Mouse (Mus musculus) bone marrow, adult 2 months (tissue): ENCODE data around the gene Spata13. TPM values are rescaled to one million over a fixed set of nuclear protein-coding genes. Genes with fewer than 3 reads are reported as not detected.
A peak's percentile ranks its signal among the peaks of the same experiment; 100 is the strongest.

Experiments used
- H3K27ac ChIP-seq: fragments of 200-500 bp; 2 replicates; pipeline ENCODE4 v1.5.1; 2012; ENCODE audit warnings: low read depth, mild to moderate bottlenecking, control low read depth, inconsistent platforms, low read length; ENCODE audit not compliant: control insufficient read depth, poor library complexity, insufficient read depth
- H3K4me1 ChIP-seq: fragments of 200-500 bp; 2 replicates; pipeline ENCODE4 v1.6.1; 2011; ENCODE audit warnings: low read length; ENCODE audit not compliant: control insufficient read depth, insufficient read depth
- H3K4me3 ChIP-seq: fragments of 200-500 bp; replicated peaks from 2 replicates; pipeline ENCODE3; 2011; ENCODE audit warnings: mild to moderate bottlenecking, low read depth, low read length, control low read depth; ENCODE audit not compliant: control insufficient read depth
- CTCF ChIP-seq: fragments of 200-500 bp; IDR thresholded peaks from 2 replicates; pipeline ENCODE4 v1.5.1; 2011; ENCODE audit warnings: low read length, control low read depth; ENCODE audit not compliant: control insufficient read depth, insufficient read depth
- POLR2A ChIP-seq: fragments of 200-500 bp; IDR thresholded peaks from 2 replicates; pipeline ENCODE4 v1.6.1; 2011; ENCODE audit warnings: low read depth, mild to moderate bottlenecking, control low read depth, low read length, borderline replicate concordance; ENCODE audit not compliant: control insufficient read depth
- WGBS: fragments of 180-500 bp; shearing (Covaris S2); methylation state at CpG from one replicate; pipeline ENCODE4 v1.1.7; 2018; 5-methylcytosine and 5-hydroxymethylcytosine counted together
- polyA plus RNA-seq: library from polyadenylated mRNA; stranded (reverse); fragments of >200 nt; gene quantifications from 2 replicates; pipeline ENCODE4 v1.2.4, GENCODE M21; 2011; ENCODE audit warnings: low replicate concordance; ENCODE audit not compliant: missing spikeins, insufficient read depth, insufficient read length

Gene Spata13
- polyA plus RNA-seq, 1 experiment = 14.4 TPM

DNA sequence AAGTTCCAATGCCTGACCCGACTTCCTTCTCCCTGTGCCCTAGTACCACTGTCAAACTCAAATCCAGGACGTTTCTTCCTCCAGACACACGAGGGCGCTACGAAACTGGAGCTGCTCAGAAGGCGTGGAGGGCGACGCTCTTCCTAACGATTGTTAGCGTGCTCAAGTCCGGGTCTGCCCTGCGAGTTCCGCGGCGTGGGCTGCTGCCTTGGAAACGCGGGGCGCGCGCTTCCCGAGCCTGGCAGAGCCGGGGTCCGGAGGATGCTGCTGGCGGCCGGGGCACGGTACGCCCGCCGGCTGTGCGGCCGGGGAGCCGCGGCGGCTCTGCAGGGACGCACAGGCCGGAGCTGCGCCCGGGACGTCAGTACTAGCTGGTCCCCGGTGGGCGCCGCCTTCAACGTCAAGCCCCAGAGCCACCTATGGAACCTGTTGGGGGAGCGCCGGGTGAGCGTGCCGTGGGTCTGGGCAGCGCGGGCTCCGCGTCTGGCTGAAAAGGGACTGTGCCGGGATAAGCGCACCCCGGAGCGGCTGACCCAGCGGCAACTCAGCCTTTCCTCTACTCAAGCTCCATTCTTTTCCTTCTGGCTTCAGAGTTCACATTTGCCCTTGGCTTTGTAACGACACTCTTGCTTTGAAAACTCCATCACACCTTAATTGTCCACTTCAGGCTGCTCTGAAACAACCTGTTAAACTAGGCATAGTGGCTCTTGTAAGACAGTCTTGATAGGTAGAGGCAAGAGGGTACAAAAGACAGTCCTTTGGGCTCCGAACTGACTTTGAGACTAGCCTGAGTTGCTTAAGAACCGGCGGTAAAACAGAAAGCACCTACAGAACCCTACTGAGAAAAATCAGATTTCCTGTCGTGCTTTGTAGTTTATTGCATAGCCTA, 150.9 kb downstream of the Spata13 start, which contains the start of gene Mipep:
TSS of gene Mipep (plus strand) at position 147 of the 889 bp plus-strand sequence.
- TF ChIP-seq POLR2A (peak; percentile 25; the same call in 1 of the 2 replicates), CTCF (peak; percentile 97)
- peaks cover 6% of the 10 kb centered on the region for H3K4me1 ChIP-seq
- H3K27ac ChIP-seq = peak within 1 kb of the TSS; percentile 53
- under 1% methylated on average over 61 of the region's 61 CpGs for WGBS
- peak within 1 kb of the TSS; percentile 70 for H3K4me3 ChIP-seq

DNA sequence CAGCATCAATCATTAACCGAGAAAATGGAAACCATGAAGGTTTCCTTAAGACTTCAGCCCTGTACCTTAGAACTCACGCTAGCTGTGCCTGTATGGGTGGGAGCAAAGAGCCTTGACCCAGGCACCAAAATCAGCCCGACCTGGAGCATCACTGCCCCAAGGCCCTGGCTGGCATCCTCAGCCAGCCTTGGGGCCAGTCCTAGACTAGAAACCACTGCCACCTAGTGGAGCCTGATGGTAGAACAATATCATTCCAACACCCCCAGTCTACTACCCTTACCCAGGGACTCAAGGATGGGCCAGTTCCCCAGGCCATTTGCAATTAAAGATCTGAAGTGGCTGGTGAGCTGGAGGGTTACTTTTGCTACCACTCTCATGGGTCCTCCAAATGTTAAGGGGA, 156.3 kb downstream of the Spata13 start:
- TF ChIP-seq CTCF (peak; percentile 75), POLR2A (no peak)
- 57% methylated on average over 3 of the region's 3 CpGs for WGBS
- Histone ChIP-seq H3K27ac (no peak overlapping the region), H3K4me3 (no peak overlapping the region), H3K4me1 (no peaks in the 10 kb centered on the region)

DNA sequence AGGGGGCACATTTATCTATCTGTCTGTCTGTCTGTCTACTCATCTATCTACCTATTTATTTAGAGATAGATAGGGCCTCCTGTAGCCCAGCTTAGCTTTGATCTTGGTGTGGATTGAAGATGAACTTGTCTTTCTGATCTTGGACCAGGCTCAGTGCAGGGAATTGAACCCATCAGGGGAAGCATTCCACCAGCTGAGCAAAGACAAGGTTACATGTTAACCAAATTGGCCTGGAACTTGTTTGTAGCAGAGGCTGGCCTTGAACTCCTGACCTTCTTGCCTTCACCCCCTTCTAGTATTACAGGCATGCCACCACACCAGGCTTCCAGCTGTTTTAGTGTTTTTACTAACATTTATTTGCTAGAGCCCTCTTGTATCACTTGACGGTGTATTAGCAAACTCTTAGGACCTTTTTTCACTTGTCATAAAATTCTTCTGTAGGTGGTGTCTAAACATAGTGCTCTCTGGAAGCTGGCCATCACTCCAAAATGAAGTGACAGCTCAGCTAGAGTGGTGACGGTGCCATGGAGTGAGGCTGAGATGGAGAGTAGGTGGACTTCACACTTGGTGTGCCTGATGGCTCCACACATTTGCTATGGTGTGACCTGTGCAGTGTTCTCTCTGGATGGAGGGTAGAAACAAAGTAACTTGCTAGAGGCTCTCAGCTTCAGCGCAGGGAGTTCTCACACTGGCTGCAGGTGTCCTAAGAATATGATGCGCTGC, 163.0 kb downstream of the Spata13 start:
- WGBS = 82% methylated on average over 4 of the region's 4 CpGs
- Histone ChIP-seq H3K4me1 (no peaks in the 10 kb centered on the region), H3K4me3 (no peak overlapping the region), H3K27ac (no peak overlapping the region)
- TF ChIP-seq POLR2A (no peak), CTCF (no peak)

DNA sequence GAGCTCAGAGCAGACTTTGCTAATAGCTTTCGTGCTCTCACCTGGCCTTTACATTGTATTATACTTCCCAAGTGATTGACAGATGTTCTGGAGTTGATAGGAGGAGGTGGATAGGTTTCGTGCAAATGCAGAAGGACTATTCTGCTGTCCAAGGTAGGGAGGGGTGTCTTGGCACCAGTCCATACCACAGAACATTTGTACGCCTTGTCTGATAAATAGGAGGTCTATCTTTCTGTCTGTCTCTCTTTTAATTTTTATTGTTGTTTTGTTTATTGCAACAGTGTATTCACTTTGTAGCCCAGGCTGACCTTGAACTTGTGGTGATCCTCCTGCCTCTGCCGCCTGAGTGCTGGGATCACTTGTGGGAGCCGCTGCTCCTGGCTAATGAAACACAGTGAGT, 163.8 kb downstream of the Spata13 start:
- TF ChIP-seq POLR2A (no peak), CTCF (no peak)
- Histone ChIP-seq H3K4me3 (no peak overlapping the region), H3K4me1 (no peaks in the 10 kb centered on the region), H3K27ac (no peak overlapping the region)
- WGBS = 74% methylated on average over 5 of the region's 5 CpGs

DNA sequence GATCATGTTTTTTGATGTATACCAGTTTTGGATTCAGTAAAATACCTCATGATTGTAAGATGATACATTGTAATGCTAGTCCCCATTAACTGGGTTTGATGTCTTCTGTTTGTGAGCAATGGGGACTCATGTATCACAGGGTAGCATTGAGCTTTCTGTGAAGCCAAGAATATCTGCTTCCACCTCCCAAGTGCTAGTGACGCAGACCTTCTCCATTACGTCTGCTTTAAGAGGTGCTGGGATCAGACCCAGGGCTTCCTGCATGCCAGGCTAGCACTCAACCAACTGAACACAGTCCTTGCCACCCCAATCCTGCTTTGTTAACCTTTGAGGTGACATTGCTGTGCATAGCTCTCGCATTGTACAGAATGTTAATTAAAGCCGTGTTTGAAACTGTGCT, 164.9 kb downstream of the Spata13 start:
- Histone ChIP-seq H3K4me3 (no peak overlapping the region), H3K4me1 (no peaks in the 10 kb centered on the region), H3K27ac (no peak overlapping the region)
- whole genome bisulfite sequencing = 89% methylated on average over 4 of the region's 4 CpGs
- TF ChIP-seq POLR2A (no peak), CTCF (no peak)

DNA sequence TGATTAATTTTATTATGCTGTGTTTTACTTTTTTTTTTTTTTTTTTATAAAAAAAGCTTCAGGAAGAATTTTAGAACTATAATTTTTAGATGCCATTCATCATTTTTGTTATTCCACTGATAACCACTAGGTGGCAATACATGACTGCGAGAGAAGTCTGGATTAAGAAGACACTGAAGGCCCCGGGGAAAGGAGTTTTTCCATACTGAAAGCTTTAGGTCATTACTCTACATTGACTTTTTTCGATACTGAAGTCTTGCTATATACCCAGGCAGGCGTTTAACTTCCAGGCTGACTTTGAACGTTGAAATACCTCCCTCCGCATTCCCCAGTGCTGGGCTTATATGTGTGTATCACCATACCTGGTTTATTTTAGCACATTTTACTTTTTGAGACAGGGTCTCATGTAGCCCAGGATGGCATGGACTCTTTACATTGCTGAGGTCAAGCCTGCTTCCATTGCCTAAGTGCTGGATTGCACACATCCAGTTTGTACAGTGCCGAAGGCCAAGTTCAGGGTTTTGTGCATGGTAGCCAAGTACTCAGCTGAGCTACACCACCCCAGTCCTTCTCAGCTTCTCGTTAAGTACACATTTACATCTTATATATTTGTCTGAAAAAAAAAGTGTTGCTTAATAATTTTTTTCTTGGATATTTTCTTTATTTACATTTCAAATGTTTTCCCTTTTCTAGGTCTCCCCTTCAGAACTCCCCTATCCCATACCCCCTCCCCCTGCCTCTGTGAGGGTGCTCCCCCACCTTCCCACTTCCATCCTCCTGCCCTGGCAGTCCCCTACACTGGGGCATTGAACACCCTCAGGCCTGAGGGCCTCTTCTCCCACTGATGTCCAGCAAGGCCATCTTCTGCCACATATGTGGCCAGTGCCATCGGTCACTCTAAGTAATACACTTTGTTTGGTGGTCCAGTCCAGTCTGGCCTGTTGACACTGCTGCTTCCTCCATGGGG, 166.2 kb downstream of the Spata13 start:
- TF ChIP-seq POLR2A (no peak), CTCF (no peak)
- 51% methylated on average over 9 of the region's 9 CpGs for WGBS
- Histone ChIP-seq H3K27ac (no peak overlapping the region), H3K4me3 (no peak overlapping the region), H3K4me1 (no peaks in the 10 kb centered on the region)

DNA sequence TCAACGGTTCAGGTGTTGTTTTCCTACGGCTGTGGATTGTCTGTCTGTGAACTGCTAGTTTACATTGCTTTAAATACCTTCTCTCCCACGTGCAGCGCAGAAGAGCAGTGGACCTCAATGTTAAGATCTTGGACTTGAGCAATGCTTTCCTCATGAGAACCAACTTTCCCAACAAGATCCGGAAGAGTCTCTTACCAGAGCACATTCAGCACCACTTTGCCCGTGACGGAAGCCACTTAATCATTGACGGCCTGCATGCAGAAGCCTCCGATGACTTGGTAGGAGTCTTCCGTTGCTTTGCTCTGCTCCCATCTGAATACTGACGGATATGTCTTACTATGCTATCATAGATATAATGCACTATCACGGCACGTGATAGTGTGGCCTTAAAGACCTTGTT, 168.2 kb downstream of the Spata13 start:
- TF ChIP-seq POLR2A (no peak), CTCF (no peak)
- 90% methylated on average over 13 of the region's 13 CpGs for WGBS
- no peak overlapping the region for H3K27ac ChIP-seq
- no peak overlapping the region for H3K4me3 ChIP-seq
- no peaks in the 10 kb centered on the region; the same call in 1 of the 2 replicates for H3K4me1 ChIP-seq

DNA sequence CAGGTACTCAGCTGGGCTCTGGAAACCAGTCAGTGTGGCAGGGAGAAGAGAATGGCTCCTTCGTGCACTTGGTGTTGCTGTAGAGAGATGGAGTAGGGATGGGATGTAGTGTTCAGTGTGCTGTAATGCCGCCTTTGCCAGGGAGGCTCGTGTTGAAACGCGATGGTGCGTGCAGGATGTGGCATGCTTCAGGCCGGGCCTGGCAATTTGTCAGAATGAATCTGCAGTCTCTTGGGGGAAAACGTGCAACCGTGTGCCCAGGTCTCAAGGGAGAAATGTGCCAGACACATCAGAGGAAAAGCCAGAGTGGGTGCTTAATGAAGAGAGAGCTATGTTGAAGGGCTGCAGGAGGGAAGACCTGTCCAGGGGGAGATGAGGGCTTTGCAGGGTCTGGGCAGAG, 171.2 kb downstream of the Spata13 start:
- Histone ChIP-seq H3K27ac (no peak overlapping the region), H3K4me1 (no peaks in the 10 kb centered on the region; the same call in 1 of the 2 replicates), H3K4me3 (no peak overlapping the region)
- TF ChIP-seq CTCF (no peak), POLR2A (no peak)
- 70% methylated on average over 9 of the region's 9 CpGs for WGBS
